Mouse (Mus musculus) CD8-positive naive resting alpha-beta T cell, adult 2 months (primary cell): ENCODE data around the gene Grwd1.
"Not testable (repeated sequence)": the region's sequence is repeated elsewhere in the genome, so short reads cannot be mapped to it uniquely, and the experiment has no call there.

ENCODE experiments used
- DNase-seq, 2 experiments: peaks; one replicate each; pipeline ENCODE4 v3.0.0; 2022; ENCODE audit warnings: low read depth in 2 of 2, low spot score in 2 of 2

Grwd1 gene

DNA sequence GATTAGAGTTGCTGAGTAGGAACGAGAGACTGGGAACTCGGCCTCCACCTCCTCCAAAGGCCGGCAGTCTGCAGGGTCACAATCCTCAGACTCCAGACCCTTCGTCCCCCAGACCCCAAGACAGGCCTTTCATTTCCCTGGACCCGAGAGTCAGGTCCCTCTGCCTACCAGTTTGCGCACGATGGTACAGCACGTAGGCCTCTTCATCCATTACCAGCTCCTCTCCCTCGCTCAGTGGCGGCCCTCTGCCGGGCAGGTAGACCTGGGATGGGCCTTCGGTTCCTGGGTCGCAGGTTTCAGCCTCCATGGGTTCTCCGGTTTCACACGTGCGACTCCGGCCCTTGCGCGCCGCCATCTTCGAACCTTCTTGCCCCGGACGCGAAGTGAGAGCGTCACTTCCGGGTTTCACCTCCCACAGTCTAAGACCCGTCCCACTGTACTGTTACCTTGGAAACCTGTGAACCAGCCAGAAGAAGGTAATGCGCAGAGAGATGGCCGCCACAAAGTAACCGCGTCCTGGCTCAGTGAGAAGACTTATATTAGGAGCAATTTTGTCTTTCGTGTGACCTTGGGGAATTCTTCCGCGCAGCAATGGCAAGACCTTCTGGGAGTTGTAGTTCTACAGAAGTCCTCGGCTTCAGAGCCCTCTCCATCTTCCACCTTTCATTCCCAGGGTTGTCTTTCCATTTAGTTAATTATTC, at the start of gene Grwd1:
TSS of gene Grwd1 (minus strand) at position 518 of the 701 bp plus-strand sequence.
- peak; percentile 75 to 83 for DNase-seq

GRCm38 (mm10) chr7:45880531-45880930, 49.8 kb upstream of the Grwd1 start:
- no peak for DNase-seq

DNA sequence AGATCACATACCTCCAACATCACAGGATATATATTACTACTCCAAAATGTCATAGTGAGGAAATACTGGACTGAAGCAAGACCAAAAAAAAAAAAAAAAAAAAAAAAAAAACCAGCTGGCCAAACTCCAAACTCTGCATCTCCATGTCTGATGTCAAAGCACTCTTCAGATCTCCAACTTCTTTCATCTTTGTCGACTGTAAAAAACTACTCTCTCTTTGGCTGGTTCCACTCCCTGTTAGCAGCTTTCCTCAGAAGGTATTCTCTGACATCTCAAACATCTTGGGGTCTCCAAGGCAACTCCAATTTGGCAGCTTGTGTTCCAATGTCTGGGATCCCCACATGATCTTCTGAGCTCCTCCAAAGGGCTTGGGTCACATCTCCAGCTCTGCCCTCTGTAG, 47.5 kb upstream of the Grwd1 start, which contains the start of gene Grin2d:
TSS of gene Grin2d (minus strand) at position 101 of the 400 bp plus-strand sequence.
- DNase-seq: not testable (repeated sequence)

- no peak for DNase-seq
These were observed 46.2 kb upstream of the Grwd1 start for GRCm38 (mm10) chr7:45876895-45877294.

GRCm38 (mm10) chr7:45873061-45873947, 42.6 kb upstream of the Grwd1 start:
- DNase-seq: peak in 1 of 2 experiments; percentile 32

- peak; percentile 82 to 87 for DNase-seq
These were observed 41.9 kb upstream of the Grwd1 start, which contains the start of gene Kdelr1 for GRCm38 (mm10) chr7:45872624-45873023. Kdelr1 (plus strand) TSS chr7:45872772.

DNA sequence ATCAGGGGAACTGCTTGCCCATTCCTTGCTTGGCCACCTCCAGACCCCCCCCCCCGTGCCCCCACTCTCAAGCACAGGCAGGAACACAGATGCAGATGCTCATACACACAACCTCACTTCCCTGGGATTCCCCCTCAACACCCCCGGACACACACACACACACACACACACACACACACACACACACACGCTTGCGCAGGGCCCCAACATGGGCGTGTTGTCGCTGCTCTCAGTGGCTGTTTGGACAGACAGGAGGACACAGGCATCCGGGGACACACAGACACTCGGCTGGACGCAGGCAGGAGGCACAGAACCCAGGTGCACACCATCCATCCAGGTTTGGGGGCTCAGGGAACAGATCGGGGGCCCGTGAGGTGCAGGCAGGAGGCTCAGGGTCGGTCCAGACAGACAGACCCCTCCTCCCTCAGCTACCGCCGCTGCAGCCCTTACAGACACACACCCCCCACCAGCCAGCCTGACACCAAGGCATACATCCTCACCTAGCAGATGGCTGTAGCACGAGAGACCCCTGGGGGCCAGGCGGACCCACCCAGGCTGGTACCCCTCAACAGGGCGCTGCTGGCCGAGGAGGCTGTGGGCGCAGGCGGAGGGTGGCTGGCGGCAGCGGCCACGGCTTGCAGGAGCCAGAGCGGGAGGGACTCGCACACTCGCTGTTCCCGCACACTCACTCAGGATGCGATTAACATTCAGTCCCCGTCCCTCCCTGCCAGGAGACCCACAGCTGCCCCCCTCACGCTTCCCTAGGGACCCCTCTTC, 39.7 kb upstream of the Grwd1 start:
- peak in 1 of 2 experiments; percentile 20 for DNase-seq

GRCm38 (mm10) chr7:45869787-45870186, 39.0 kb upstream of the Grwd1 start:
- peak in 1 of 2 experiments; percentile 10 for DNase-seq

GRCm38 (mm10) chr7:45869107-45869670, 38.4 kb upstream of the Grwd1 start:
- DNase-seq: no peak

GRCm38 (mm10) chr7:45867871-45868270, 37.1 kb upstream of the Grwd1 start:
- no peak for DNase-seq

GRCm38 (mm10) chr7:45865925-45866910, 35.5 kb upstream of the Grwd1 start:
- DNase-seq: peak; percentile 86 to 89

- no peak for DNase-seq
These were observed 33.7 kb upstream of the Grwd1 start for GRCm38 (mm10) chr7:45864435-45864834.

DNA sequence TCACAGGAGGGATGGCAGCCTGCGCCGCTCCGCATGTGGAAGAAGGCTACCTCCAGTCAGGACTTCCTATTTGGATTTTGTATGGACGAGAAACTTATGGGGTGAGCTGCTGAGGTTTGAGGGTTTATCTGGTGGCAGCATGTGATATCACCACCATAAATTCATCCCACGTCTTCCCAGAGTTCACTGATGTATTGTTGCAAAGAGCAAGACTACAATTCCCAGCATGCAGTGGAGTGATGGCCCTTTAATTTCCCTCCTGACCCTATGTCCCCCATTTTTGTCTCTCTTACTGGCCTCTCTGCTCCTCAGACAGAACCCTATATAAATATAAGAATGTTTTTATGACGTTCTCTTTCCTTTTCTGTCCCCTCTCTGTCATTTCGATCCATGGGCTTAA, 32.1 kb upstream of the Grwd1 start:
- no peak for DNase-seq

- no peak for DNase-seq
These were observed 28.3 kb upstream of the Grwd1 start for GRCm38 (mm10) chr7:45859008-45859407.

- no peak for DNase-seq
These were observed 26.5 kb upstream of the Grwd1 start for GRCm38 (mm10) chr7:45856950-45857901.

DNA sequence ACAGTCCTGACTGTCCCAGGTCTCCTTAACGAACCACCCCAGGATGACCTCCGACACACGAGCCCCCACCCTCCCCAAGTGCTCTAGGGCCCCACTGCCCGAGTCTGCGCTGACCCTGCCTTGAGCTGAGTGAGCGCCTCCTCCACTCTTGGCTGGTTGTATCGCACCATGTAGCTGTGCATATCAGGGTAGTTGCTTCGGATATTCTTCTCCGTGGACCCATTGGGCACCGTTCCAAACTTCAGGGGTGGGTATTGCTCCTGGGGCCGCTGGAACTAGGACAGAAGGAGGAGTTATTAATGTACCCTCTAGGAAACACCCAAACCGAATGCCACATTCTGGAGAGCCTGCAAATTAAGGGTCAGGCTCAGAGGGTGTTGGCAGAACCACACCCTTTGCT, 22.3 kb upstream of the Grwd1 start:
- DNase-seq: no peak

- no peak for DNase-seq
These were observed 19.9 kb upstream of the Grwd1 start for GRCm38 (mm10) chr7:45850661-45851060.

- DNase-seq: no peak
These were observed 17.8 kb upstream of the Grwd1 start for GRCm38 (mm10) chr7:45848447-45849027.
